Mouse (Mus musculus) MEL (cell line): ENCODE measurements at regions not wholly inside any gene's neighbourhood (a gene's known extent, or its start where the extent isn't known, plus 50 kb on each side); places are given as distances from the start of the nearest gene placed in this dataset.

ENCODE experiments used
- DNase-seq: peaks from one replicate; pipeline ENCODE4 v3.0.0; 2011; ENCODE audit warnings: low read depth, low spot score
- H3K27ac ChIP-seq: 2 replicates; pipeline ENCODE4 v1.5.1; 2012; ENCODE audit warnings: low read depth, mild to moderate bottlenecking, control low read depth, low read length, moderate library complexity; ENCODE audit not compliant: control insufficient read depth
- H3K27me3 ChIP-seq, 2 experiments: fragments of 150-350 bp in 1 of 2; sonication (generic) in 1 of 2; 2 replicates each; pipeline ENCODE4 v1.6.1; 2012; ENCODE audit warnings: low read length in 2 of 2, mild to moderate bottlenecking in 2 of 2, improper control_type of control experiment in 1 of 2, moderate library complexity in 1 of 2; ENCODE audit not compliant: insufficient read depth in 2 of 2, control insufficient read depth in 1 of 2
- H3K36me3 ChIP-seq, 2 experiments: 2 replicates each; pipeline ENCODE4 v1.6.1; 2012 to 2014; ENCODE audit warnings: low read length in 2 of 2, improper control_type of control experiment in 1 of 2, inconsistent platforms in 1 of 2, mild to moderate bottlenecking in 1 of 2; ENCODE audit not compliant: insufficient read depth in 2 of 2, control insufficient read depth in 1 of 2
- H3K4me1 ChIP-seq, 2 experiments: fragments of 150-350 bp in 1 of 2; sonication (generic) in 1 of 2; 2 replicates each; pipeline ENCODE4 v1.6.1; 2012; ENCODE audit warnings: low read length in 2 of 2, improper control_type of control experiment in 1 of 2, mild to moderate bottlenecking in 1 of 2; ENCODE audit not compliant: insufficient read depth in 2 of 2, control insufficient read depth in 1 of 2
- H3K4me3 ChIP-seq, 2 experiments: fragments of 150-350 bp in 1 of 2; sonication (generic) in 1 of 2; 2 replicates each; pipeline ENCODE4 v1.5.1; 2012; ENCODE audit warnings: low read depth in 2 of 2, low read length in 2 of 2, mild to moderate bottlenecking in 2 of 2, moderate library complexity in 2 of 2, control low read depth in 1 of 2, improper control_type of control experiment in 1 of 2; ENCODE audit not compliant: control insufficient read depth in 1 of 2, insufficient read depth in 1 of 2
- H3K79me2 ChIP-seq: 2 replicates; pipeline ENCODE4 v1.6.1; 2012; ENCODE audit warnings: mild to moderate bottlenecking, low read length, moderate library complexity; ENCODE audit not compliant: control insufficient read depth, poor library complexity, insufficient read depth
- H3K9ac ChIP-seq: 2 replicates; pipeline ENCODE4 v1.6.1; 2012; ENCODE audit warnings: low read depth, mild to moderate bottlenecking, control low read depth, low read length, moderate library complexity; ENCODE audit not compliant: control insufficient read depth, poor library complexity, severe bottlenecking
- H3K9me3 ChIP-seq: fragments of 150-350 bp; sonication (generic); replicated peaks from 2 replicates; pipeline ENCODE4 v1.6.1; 2012; ENCODE audit warnings: mild to moderate bottlenecking, low read length, improper control_type of control experiment, moderate library complexity; ENCODE audit not compliant: insufficient read depth
- BHLHE40 ChIP-seq: IDR thresholded peaks from 2 replicates; pipeline ENCODE4 v1.6.1; 2012; ENCODE audit warnings: low read depth, mild to moderate bottlenecking, inconsistent platforms, low read length, improper control_type of control experiment, borderline replicate concordance
- CTCF ChIP-seq, 3 experiments: IDR thresholded peaks in 2 of 3; conservative IDR thresholded peaks in 1 of 3; 2 replicates each; pipeline ENCODE4 v1.5.1; 2011 to 2012; ENCODE audit warnings: low read length in 3 of 3, low read depth in 2 of 3, mild to moderate bottlenecking in 2 of 3, improper control_type of control experiment in 1 of 3, inconsistent platforms in 1 of 3, mixed read lengths in 1 of 3, moderate library complexity in 1 of 3; ENCODE audit not compliant: control insufficient read depth in 1 of 3, insufficient read depth in 1 of 3, poor library complexity in 1 of 3, severe bottlenecking in 1 of 3
- E2F4 ChIP-seq: IDR thresholded peaks from 2 replicates; pipeline ENCODE4 v1.6.1; 2011; ENCODE audit warnings: low read depth, low read length, improper control_type of control experiment, borderline replicate concordance
- ELF1 ChIP-seq: IDR thresholded peaks from 2 replicates; pipeline ENCODE4 v1.6.1; 2014; ENCODE audit warnings: low read depth, mild to moderate bottlenecking, inconsistent platforms, low read length, improper control_type of control experiment, moderate library complexity
- EP300 ChIP-seq, 2 experiments: IDR thresholded peaks; 2 replicates each; pipeline ENCODE4 v1.6.1; 2011; ENCODE audit warnings: improper control_type of control experiment in 2 of 2, low read length in 2 of 2, low read depth in 1 of 2, mild to moderate bottlenecking in 1 of 2
- GABPA ChIP-seq: IDR thresholded peaks from 2 replicates; pipeline ENCODE4 v1.6.1; 2012; ENCODE audit warnings: low read depth, mild to moderate bottlenecking, inconsistent platforms, low read length, improper control_type of control experiment, moderate library complexity
- GATA1 ChIP-seq: IDR thresholded peaks from 2 replicates; pipeline ENCODE4 v1.6.1; 2011; ENCODE audit warnings: low read depth, low read length, improper control_type of control experiment
- HCFC1 ChIP-seq: IDR thresholded peaks from 2 replicates; pipeline ENCODE4 v1.6.1; 2012; ENCODE audit warnings: low read depth, mild to moderate bottlenecking, inconsistent platforms, low read length, improper control_type of control experiment, moderate library complexity
- JUND ChIP-seq: IDR thresholded peaks from 2 replicates; pipeline ENCODE4 v1.6.1; 2011; ENCODE audit warnings: low read depth, mild to moderate bottlenecking, improper control_type of control experiment, low read length
- KAT2A ChIP-seq: conservative IDR thresholded peaks from 2 replicates; pipeline ENCODE4 v1.6.1; 2012; ENCODE audit warnings: low read depth, low read length, improper control_type of control experiment, inconsistent platforms
- MAFK ChIP-seq: IDR thresholded peaks from 2 replicates; pipeline ENCODE4 v1.6.1; 2011; ENCODE audit warnings: low read depth, mild to moderate bottlenecking, low read length, improper control_type of control experiment, borderline replicate concordance
- MAZ ChIP-seq: IDR thresholded peaks from 2 replicates; pipeline ENCODE4 v1.6.1; 2012; ENCODE audit warnings: low read depth, mild to moderate bottlenecking, inconsistent platforms, low read length, improper control_type of control experiment
- MXI1 ChIP-seq: IDR thresholded peaks from 2 replicates; pipeline ENCODE4 v1.6.1; 2011; ENCODE audit warnings: mild to moderate bottlenecking, low read depth, low read length, improper control_type of control experiment
- MYB ChIP-seq: IDR thresholded peaks from 2 replicates; pipeline ENCODE4 v1.6.1; 2011; ENCODE audit warnings: mild to moderate bottlenecking, low read depth, low read length, improper control_type of control experiment
- MYC ChIP-seq: IDR thresholded peaks from 2 replicates; pipeline ENCODE4 v1.6.1; 2011; ENCODE audit warnings: low read depth, mild to moderate bottlenecking, low read length, improper control_type of control experiment, moderate library complexity
- NELFE ChIP-seq: IDR thresholded peaks from 2 replicates; pipeline ENCODE4 v1.6.1; 2011; ENCODE audit warnings: low read depth, low read length, improper control_type of control experiment
- POLR2A ChIP-seq, 2 experiments: IDR thresholded peaks; 2 replicates each; pipeline ENCODE4 v1.6.1; 2011 to 2012; ENCODE audit warnings: low read length in 2 of 2, mild to moderate bottlenecking in 2 of 2, control low read depth in 1 of 2, improper control_type of control experiment in 1 of 2, low read depth in 1 of 2, moderate library complexity in 1 of 2; ENCODE audit not compliant: control insufficient read depth in 1 of 2, insufficient read depth in 1 of 2, poor library complexity in 1 of 2
- POLR2AphosphoS2 ChIP-seq: IDR thresholded peaks from 2 replicates; pipeline ENCODE4 v1.6.1; 2011; ENCODE audit warnings: low read length, improper control_type of control experiment
- RAD21 ChIP-seq: IDR thresholded peaks from 2 replicates; pipeline ENCODE4 v1.6.1; 2011; ENCODE audit warnings: mild to moderate bottlenecking, low read depth, low read length, improper control_type of control experiment
- RCOR1 ChIP-seq: IDR thresholded peaks from 2 replicates; pipeline ENCODE4 v1.6.1; 2012; ENCODE audit warnings: low read depth, mild to moderate bottlenecking, inconsistent platforms, low read length, improper control_type of control experiment
- SMC3 ChIP-seq: IDR thresholded peaks from 2 replicates; pipeline ENCODE4 v1.6.1; 2011; ENCODE audit warnings: low read depth, low read length, improper control_type of control experiment
- TAL1 ChIP-seq: IDR thresholded peaks from 2 replicates; pipeline ENCODE4 v1.6.1; 2012; ENCODE audit warnings: mild to moderate bottlenecking, inconsistent platforms, low read length, moderate library complexity, mixed read lengths
- TBP ChIP-seq: IDR thresholded peaks from 2 replicates; pipeline ENCODE4 v1.8.0; 2011; ENCODE audit warnings: low read depth, low read length, improper control_type of control experiment
- TCF12 ChIP-seq: IDR thresholded peaks from 2 replicates; pipeline ENCODE4 v1.6.1; 2014; ENCODE audit warnings: low read depth, mild to moderate bottlenecking, inconsistent platforms, low read length, improper control_type of control experiment, moderate library complexity
- USF1 ChIP-seq: IDR thresholded peaks from 2 replicates; pipeline ENCODE4 v1.6.1; 2014; ENCODE audit warnings: low read depth, mild to moderate bottlenecking, inconsistent platforms, low read length, improper control_type of control experiment, moderate library complexity
- USF2 ChIP-seq, 2 experiments: IDR thresholded peaks; 2 replicates each; pipeline ENCODE4 v1.6.1; 2011 to 2012; ENCODE audit warnings: improper control_type of control experiment in 2 of 2, low read length in 2 of 2, borderline replicate concordance in 1 of 2, inconsistent platforms in 1 of 2, low read depth in 1 of 2, mild to moderate bottlenecking in 1 of 2; ENCODE audit not compliant: insufficient read depth in 1 of 2
- ZC3H11A ChIP-seq: IDR thresholded peaks from 2 replicates; pipeline ENCODE4 v1.6.1; 2012; ENCODE audit warnings: low read depth, mild to moderate bottlenecking, inconsistent platforms, low read length, improper control_type of control experiment
- ZKSCAN1 ChIP-seq: IDR thresholded peaks from 2 replicates; pipeline ENCODE4 v1.6.1; 2012; ENCODE audit warnings: low read depth, mild to moderate bottlenecking, inconsistent platforms, low read length, improper control_type of control experiment, moderate library complexity
- ZMIZ1 ChIP-seq: IDR thresholded peaks from 2 replicates; pipeline ENCODE4 v1.6.1; 2012; ENCODE audit warnings: low read depth, mild to moderate bottlenecking, inconsistent platforms, low read length, improper control_type of control experiment, moderate library complexity

DNA sequence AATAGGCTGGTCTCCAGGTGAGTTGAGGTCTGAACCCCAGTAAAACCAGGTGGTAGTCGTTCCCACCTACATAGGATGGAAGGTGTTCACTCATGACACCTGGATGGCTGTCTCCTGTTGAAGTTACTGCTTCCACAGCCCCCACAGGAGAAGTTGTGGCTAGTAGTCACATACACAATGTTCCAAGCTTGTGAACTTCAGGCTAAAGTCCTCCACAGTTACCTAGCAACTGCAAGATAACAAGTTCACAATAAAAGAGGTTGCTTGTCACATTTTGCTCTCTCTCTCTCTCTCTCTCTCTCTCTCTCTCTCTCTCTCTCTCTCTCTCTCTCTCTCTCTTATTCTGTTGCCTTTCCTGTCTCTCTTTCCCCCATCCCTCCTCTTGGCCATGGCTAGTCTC, 202.6 kb downstream of the Adam6a start:
- Histone ChIP-seq H3K79me2 (no peaks in the 10 kb centered on the region), H3K9ac (no peak overlapping the region), H3K4me1 (no peaks in the 10 kb centered on the region), H3K9me3 (no peaks in the 10 kb centered on the region), H3K36me3 (no peaks in the 10 kb centered on the region), H3K27me3 (no peaks in the 10 kb centered on the region), H3K27ac (no peak overlapping the region)
- DNase-seq = no peak
- TF ChIP-seq BHLHE40 (no peak), RAD21 (no peak), TBP (no peak), TCF12 (no peak), MYC (no peak), SMC3 (no peak), MAFK (no peak), GATA1 (no peak), POLR2AphosphoS2 (no peak), ZKSCAN1 (no peak), GABPA (no peak), E2F4 (no peak), KAT2A (no peak), POLR2A (IDR thresholded peaks at IDR 0.05; ENCODE audit: control insufficient read depth in 1 of 2, insufficient read depth in 1 of 2, low read depth in 1 of 2, low read length in 2 of 2, poor library complexity in 1 of 2) (no peak), MXI1 (no peak), CTCF (IDR thresholded peaks at IDR 0.05 in 2 of 3, conservative IDR thresholded peaks at IDR 0.05 in 1 of 3; ENCODE audit: control insufficient read depth in 1 of 3, insufficient read depth in 1 of 3, low read depth in 2 of 3, low read length in 3 of 3, poor library complexity in 1 of 3, severe bottlenecking in 1 of 3) (no peak), EP300 (IDR thresholded peaks at IDR 0.05; ENCODE audit: low read depth in 1 of 2, low read length in 2 of 2) (no peak), USF2 (IDR thresholded peaks at IDR 0.05; ENCODE audit: borderline replicate concordance in 1 of 2, insufficient read depth in 1 of 2, low read depth in 1 of 2, low read length in 2 of 2) (no peak), JUND (no peak)
- TF ChIP-seq, all 39 proteins: peak for 0
- no peak overlapping the region for H3K4me3 ChIP-seq

GRCm38 (mm10) chr12:113747987-113748386, 204.3 kb downstream of the Adam6a start:
- no peak overlapping the region for H3K27ac ChIP-seq
- DNase-seq = no peak
- no peaks in the 10 kb centered on the region for H3K9me3 ChIP-seq
- no peak overlapping the region for H3K9ac ChIP-seq
- no peaks in the 10 kb centered on the region for H3K4me1 ChIP-seq
- no peak overlapping the region for H3K4me3 ChIP-seq
- H3K79me2 ChIP-seq = no peaks in the 10 kb centered on the region
- no peaks in the 10 kb centered on the region for H3K27me3 ChIP-seq
- no peaks in the 10 kb centered on the region for H3K36me3 ChIP-seq
- TF ChIP-seq RCOR1 (no peak), NELFE (no peak), JUND (no peak), SMC3 (no peak), USF1 (no peak), CTCF (IDR thresholded peaks at IDR 0.05 in 2 of 3, conservative IDR thresholded peaks at IDR 0.05 in 1 of 3; ENCODE audit: control insufficient read depth in 1 of 3, insufficient read depth in 1 of 3, low read depth in 2 of 3, low read length in 3 of 3, poor library complexity in 1 of 3, severe bottlenecking in 1 of 3) (no peak), ELF1 (no peak), HCFC1 (no peak), TAL1 (no peak), MYB (no peak), MAZ (no peak), TCF12 (no peak), ZC3H11A (no peak), ZMIZ1 (no peak), KAT2A (no peak)
